Mouse (Mus musculus): ENCODE measurements around the gene Gstt1. TPM values are rescaled to one million over a fixed set of nuclear protein-coding genes. Genes with fewer than 3 reads are reported as not detected.

Gstt1 gene
- polyA plus RNA-seq, 1 experiment from 2014 or later, result 0.45 TPM

DNA sequence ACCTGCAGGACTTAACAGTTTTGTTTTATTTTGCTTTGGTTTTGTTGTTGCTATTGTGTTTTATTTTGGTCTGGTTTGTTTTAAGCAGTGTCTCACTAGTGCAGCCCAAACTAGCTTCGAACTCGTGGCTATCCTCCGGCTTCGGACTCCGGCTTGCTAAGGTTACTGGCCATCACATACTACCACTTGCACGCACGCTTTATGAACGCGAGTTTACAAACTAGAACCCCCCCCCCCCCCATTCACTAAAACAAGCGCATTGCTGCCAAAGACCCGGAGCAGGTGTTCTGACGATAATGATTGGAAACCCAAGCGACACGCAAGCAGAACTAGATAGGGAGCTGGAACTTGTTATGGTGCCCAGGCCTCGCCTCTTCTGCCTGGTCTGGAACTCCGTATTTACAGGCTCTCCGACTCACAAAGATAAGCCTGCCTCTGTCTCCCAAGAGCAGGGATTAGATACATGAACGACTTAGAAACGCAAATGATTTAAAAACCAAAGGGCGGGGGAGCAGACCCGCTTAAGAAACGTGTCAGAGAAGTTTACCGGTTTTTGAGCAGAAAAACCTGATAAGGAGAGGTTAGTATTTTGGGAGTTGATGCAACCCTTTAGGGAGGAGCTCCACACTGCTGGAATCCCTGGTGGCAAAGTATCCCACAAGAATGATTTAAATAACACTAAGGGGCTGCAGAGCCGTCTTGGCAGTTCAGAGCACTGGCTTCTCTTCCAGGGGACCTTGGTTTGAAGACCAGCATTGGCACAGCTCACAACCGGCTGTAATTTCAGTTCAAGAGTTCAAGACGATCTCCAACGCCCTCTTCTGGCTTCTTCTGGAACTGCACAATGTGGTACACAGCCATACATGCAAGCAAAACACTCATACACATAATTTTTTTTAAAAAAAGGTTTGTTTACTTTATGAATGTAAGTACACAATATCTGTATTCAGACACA lies 33.6 kb downstream of the Gstt1 start:
- ATAC-seq, result peak; percentile 20
- TF ChIP-seq CTCF (IDR thresholded peaks at IDR 0.05), result peak; percentile 84
- CTCF ChIA-PET, result interaction anchor here (0.6 to 1.9 kb wide), 9 partner anchors 11 to 187 kb away, joined by 3 to 11 read pairs (median 5); no protein-coding TSS in a partner anchor
- DNase-seq (ENCODE audit: low read depth, low spot score), result no peak
- H3K27me3 ChIP-seq, result no peaks in the 10 kb centered on the region
- in situ Hi-C loops (cut with MboI; ENCODE audit: low pct_unique_long_range_greater_than_20kb), result loop anchor here (5.0 kb wide), 1 partner anchor 93 kb away; no protein-coding TSS in a partner anchor
- POLR2A ChIA-PET, result interaction anchor here (0.6 to 1.6 kb wide), 8 partner anchors 11 to 166 kb away, joined by 3 to 6 read pairs (median 4); partner anchors contain the start of gene Gstt2

DNA sequence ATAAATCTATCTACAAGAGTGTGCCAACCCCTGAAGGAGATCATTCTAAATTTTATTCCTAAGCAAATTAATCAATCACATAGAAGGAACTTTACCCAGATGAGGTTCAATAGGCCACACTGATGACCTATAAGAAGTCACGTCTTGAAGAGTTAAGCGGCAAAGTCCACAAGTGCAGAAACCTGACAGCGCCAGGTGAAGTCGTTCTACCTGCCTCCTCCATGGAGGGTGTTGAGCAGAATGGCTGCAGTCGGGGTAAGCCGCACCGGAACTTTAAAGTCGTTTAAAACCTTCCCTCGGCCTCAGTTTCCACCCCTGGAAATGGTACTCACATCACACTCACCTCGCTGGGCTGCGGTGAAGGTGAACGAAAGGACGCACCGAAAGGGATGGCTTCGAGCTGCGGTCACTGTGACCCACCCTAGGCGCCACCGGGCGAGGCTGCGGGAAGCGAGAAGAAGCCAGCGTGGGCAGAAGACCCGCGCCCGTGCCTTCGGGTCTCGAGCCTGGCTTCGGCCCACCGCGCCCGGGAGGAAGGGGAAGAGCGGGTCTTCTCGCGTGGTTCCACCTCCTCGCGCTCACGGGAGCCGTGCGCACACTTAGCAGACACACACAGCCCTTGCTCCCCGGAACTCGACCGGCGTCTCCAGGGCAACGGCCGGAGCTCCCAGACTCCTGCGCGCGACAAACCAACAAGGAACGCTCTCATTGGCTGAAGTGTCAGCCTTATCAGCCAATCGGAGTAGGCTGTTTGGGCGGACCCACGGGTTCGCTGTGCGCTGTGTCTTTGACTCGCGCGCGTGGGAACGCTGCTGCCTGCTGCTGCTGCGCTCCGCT lies 34.5 kb downstream of the Gstt1 start, which contains the start of gene Cabin1:
Gene Cabin1 (minus strand): TSS at position 660 of the 837 bp plus-strand sequence.
- ChIA-PET POLR2A (interaction anchor here (0.6 to 1.6 kb wide), 5 partner anchors 10 to 167 kb away, joined by 3 to 6 read pairs (median 4); partner anchors contain the start of gene Gstt2), CTCF (interaction anchor here (0.9 to 1.9 kb wide), 5 partner anchors 11 to 72 kb away, joined by 5 to 11 read pairs (median 5); no protein-coding TSS in a partner anchor)
- in situ Hi-C loops (cut with MboI; ENCODE audit: low pct_unique_long_range_greater_than_20kb), result no loop called here
- no peak for TF ChIP-seq CTCF (IDR thresholded peaks at IDR 0.05)
- peak; percentile 89 for DNase-seq (ENCODE audit: low read depth, low spot score)
- no peaks in the 10 kb centered on the region for H3K27me3 ChIP-seq
- ATAC-seq, result peak; percentile 98

DNA sequence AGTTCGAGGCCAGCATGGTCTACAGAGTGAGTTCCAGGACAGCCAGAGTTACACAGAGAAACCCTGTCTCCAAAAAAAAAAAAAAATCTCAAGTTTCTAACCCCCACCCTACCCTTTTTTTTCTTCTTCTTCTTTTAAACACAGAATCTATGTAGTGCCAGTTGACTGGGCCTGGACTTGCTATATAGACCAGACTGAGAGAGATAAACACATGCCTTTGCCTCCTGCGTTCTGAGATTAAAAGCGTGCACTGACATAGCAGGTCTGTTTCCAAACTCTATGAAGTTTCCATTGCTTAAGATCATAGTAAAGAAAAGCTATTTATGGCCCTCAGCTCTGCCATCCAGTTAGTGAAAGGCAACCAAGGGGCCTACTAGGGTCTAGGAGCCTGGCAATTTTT lies 36.0 kb downstream of the Gstt1 start:
- no peak for TF ChIP-seq CTCF (IDR thresholded peaks at IDR 0.05)
- CTCF ChIA-PET, result interaction anchor here (1.0 kb wide), 2 partner anchors 20 to 58 kb away, joined by 3 read pairs; no protein-coding TSS in a partner anchor
- ATAC-seq, result no peak
- in situ Hi-C loops (cut with MboI; ENCODE audit: low pct_unique_long_range_greater_than_20kb), result no loop called here
- POLR2A ChIA-PET, result interaction anchor here (1.3 kb wide), 1 partner anchor 32 kb away, joined by 5 read pairs; no protein-coding TSS in a partner anchor
- H3K27me3 ChIP-seq, result no peaks in the 10 kb centered on the region
- DNase-seq (ENCODE audit: low read depth, low spot score), result no peak

DNA sequence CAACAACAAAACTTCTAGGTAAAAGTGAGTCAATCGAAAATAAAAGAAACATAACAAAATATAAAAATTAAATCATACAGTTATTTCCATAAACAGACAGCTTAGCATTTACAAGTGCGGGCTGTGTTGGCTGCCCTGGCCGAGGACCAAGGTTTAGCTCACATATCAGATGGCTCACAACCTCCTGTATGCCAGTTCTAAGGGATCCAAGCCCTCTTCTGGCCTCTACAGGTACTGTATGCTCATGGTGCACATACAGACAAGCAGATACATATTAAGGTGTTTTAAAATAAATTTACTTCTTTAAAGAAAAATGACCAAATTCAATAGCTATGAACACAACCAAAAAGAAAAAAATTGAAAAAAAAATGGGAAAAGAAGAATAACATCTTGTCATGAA lies 38.1 kb downstream of the Gstt1 start:
- ChIA-PET POLR2A (interaction anchor here (0.6 kb wide), 1 partner anchor 88 kb away, joined by 3 read pairs; no protein-coding TSS in a partner anchor), CTCF (interaction anchor here (1.1 to 2.2 kb wide), 5 partner anchors 8 to 19 kb away, joined by 4 to 6 read pairs (median 5); no protein-coding TSS in a partner anchor)
- no peaks in the 10 kb centered on the region for H3K27me3 ChIP-seq
- in situ Hi-C loops (cut with MboI; ENCODE audit: low pct_unique_long_range_greater_than_20kb), result no loop called here
- DNase-seq (ENCODE audit: low read depth, low spot score) (no peak), ATAC-seq (no peak)
- TF ChIP-seq CTCF (IDR thresholded peaks at IDR 0.05), result peak; percentile 43

DNA sequence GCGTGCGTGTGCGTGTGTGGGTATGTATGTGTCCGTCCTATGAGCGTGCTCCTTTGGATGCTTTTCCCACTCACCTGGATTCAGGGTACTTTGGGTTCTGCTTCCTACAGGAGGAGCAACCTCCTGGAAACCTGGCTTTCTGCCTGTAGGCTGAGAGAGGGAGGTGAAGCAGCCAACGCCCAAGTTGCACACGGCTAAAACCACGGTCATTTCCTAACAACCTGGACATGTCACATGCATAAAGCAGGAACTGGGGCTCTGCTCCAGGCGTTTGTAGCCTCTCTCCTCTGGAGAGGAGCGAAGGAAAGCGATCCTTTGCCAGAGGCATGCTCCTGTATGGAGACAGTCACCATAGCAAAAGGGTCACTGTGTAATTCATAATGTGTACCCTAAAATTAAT lies 41.7 kb downstream of the Gstt1 start:
- no peaks in the 10 kb centered on the region for H3K27me3 ChIP-seq
- ATAC-seq (no peak), DNase-seq (ENCODE audit: low read depth, low spot score) (no peak)
- in situ Hi-C loops (cut with MboI; ENCODE audit: low pct_unique_long_range_greater_than_20kb), result no loop called here
- POLR2A ChIA-PET, result no interaction called here
- no peak for TF ChIP-seq CTCF (IDR thresholded peaks at IDR 0.05)
- CTCF ChIA-PET, result no interaction called here

GRCm38 (mm10) chr10:75744017-75744416 lies 54.4 kb downstream of the Gstt1 start:
- peak; percentile 89 for TF ChIP-seq CTCF (IDR thresholded peaks at IDR 0.05)
- CTCF ChIA-PET, result interaction anchor here (0.8 to 3.3 kb wide), 12 partner anchors 8 to 208 kb away, joined by 3 to 13 read pairs (median 6); no protein-coding TSS in a partner anchor
- H3K27me3 ChIP-seq, result no peaks in the 10 kb centered on the region
- in situ Hi-C loops (cut with MboI; ENCODE audit: low pct_unique_long_range_greater_than_20kb), result loop anchor here (5.0 kb wide), 2 partner anchors 113 to 208 kb away; partner anchors contain the start of gene Gm5134
- DNase-seq (ENCODE audit: low read depth, low spot score), result no peak
- POLR2A ChIA-PET, result no interaction called here
- no peak for ATAC-seq

DNA sequence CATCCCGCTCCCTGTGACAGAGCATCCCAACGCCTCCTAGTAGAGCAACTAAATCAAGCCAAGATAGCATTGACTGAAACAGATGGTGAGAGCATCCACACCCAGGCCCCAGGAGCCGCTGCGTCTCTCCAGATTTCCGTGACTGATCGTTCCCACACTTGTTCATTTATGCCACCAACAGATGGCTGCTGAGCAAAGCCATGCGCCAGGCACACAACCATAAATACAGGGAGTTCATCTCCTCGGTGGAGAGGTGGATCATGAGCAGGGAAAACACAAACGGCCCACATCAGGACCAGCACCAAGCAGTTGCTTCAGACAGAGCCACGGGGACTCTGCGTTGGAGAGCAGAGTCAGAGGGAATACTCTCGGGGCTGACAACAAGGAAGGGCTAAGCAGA lies 55.0 kb downstream of the Gstt1 start:
- POLR2A ChIA-PET, result no interaction called here
- no peak for ATAC-seq

DNA sequence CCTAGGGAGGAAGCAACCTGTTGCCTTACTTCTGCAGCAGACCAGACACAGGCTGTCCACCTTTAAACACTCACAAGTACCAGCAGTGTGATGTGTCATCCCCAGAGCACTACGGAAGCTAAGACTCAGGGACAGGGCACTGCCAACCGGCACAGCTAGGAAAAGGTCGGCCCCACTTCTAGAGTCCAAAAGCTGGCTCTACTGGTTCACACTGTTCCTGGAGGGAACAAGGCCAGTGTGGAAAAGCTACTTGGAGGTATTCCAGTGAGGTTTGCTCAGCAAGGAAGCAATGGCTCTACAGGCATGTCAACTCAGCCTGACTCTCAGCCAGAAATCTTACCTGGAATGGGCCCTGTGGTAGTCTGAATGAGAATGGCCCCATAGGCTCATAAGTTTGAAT lies 57.5 kb downstream of the Gstt1 start:
- ChIA-PET CTCF (interaction anchor here (1.2 to 3.7 kb wide), 5 partner anchors 20 to 211 kb away, joined by 3 to 13 read pairs (median 5); no protein-coding TSS in a partner anchor), POLR2A (no interaction called here)
- DNase-seq (ENCODE audit: low read depth, low spot score), result no peak
- ATAC-seq, result no peak
- in situ Hi-C loops (cut with MboI; ENCODE audit: low pct_unique_long_range_greater_than_20kb), result loop anchor here (5.0 kb wide), 2 partner anchors 116 to 211 kb away; partner anchors contain the start of gene Gm5134
- no peaks in the 10 kb centered on the region for H3K27me3 ChIP-seq
- no peak for TF ChIP-seq CTCF (IDR thresholded peaks at IDR 0.05)

More for the DNA sequence above, 55.0 kb downstream of the Gstt1 start:
- in situ Hi-C loops (cut with MboI; ENCODE audit: low pct_unique_long_range_greater_than_20kb), result loop anchor here (5.0 kb wide), 2 partner anchors 114 to 209 kb away; partner anchors contain the start of gene Gm5134
- CTCF ChIA-PET, result interaction anchor here (0.6 to 3.3 kb wide), 12 partner anchors 9 to 114 kb away, joined by 3 to 13 read pairs (median 6); no protein-coding TSS in a partner anchor
- DNase-seq (ENCODE audit: low read depth, low spot score), result no peak
- TF ChIP-seq CTCF (IDR thresholded peaks at IDR 0.05), result no peak
- no peaks in the 10 kb centered on the region for H3K27me3 ChIP-seq

Other genes starting within 250 kb of the Gstt1 start
- 2.0 TPM for gene Lrrc75b, start 238.3 kb downstream of the Gstt1 start, polyA plus RNA-seq (2021)
- gene Ggt1, start 237.0 kb downstream of the Gstt1 start, polyA plus RNA-seq (2021), result 2.1 TPM
- gene Ggt5, start 209.2 kb downstream of the Gstt1 start, polyA plus RNA-seq (2021), result not detected
- gene Susd2, start 154.6 kb downstream of the Gstt1 start, polyA plus RNA-seq (2021), result 0.15 TPM
- 40.7 TPM for gene Cabin1, start 34.2 kb downstream of the Gstt1 start, polyA plus RNA-seq (2021)
- 128 TPM for gene Ddt, start 25.2 kb downstream of the Gstt1 start, polyA plus RNA-seq (2021)
- gene Gm20441, start 17.6 kb downstream of the Gstt1 start, polyA plus RNA-seq (2021), result not detected
- 0.03 TPM for gene Gstt3, start 17.2 kb downstream of the Gstt1 start, polyA plus RNA-seq (2021)
- gene Gstt4, start 24.0 kb upstream of the Gstt1 start, polyA plus RNA-seq (2021), result not detected
- gene Gstt2, start 38.8 kb upstream of the Gstt1 start, polyA plus RNA-seq (2021), result 0.35 TPM
- 592 TPM for gene Mif, start 61.7 kb upstream of the Gstt1 start, polyA plus RNA-seq (2021)
- gene Derl3, start 94.8 kb upstream of the Gstt1 start, polyA plus RNA-seq (2021), result 1.1 TPM
- 107 TPM for gene Smarcb1, start 123.0 kb upstream of the Gstt1 start, polyA plus RNA-seq (2021)
- gene Chchd10, start 134.5 kb upstream of the Gstt1 start, polyA plus RNA-seq (2021), result 362 TPM
- gene Mmp11, start 137.9 kb upstream of the Gstt1 start, polyA plus RNA-seq (2021), result 67.8 TPM
- 0.05 TPM for gene Gm867, start 142.1 kb upstream of the Gstt1 start, polyA plus RNA-seq (2021)
- not detected for gene Vpreb3, start 144.5 kb upstream of the Gstt1 start, polyA plus RNA-seq (2021)
- not detected for gene Gm5134, start 155.9 kb upstream of the Gstt1 start, polyA plus RNA-seq (2021)
- 8.9 TPM for gene Zfp280b, start 234.1 kb upstream of the Gstt1 start, polyA plus RNA-seq (2021)

Data from Patski (cell line).